20 mouse cellular contexts compared by ENCODE assay signal in the genomic region with DNA sequence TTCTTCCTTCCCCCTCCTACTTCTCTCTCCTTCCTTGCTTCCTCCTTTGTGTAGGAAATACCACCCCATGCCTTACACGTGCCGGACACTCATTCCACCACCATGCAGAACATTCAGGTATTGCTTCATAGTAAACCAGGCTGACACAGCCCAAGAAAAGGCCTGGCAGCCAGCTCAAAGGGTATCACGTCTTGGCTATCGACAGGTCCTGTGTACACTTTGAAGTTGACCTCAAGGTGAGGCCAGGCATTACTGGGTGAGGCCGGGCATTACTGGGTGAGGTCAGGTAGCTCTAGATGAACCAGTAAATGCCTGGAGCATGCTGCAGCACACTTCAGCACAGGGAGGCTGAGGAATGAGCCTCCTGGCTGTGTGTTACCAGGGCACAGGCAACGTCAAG.
"Had no signal": no experiment of that assay in that cellular context is flagged by ENCODE, and none has a peak within 500 bp of the region (broad histone marks: within the 10 kb centered on the region; RNA-seq: fewer than 3 reads in every experiment).

No protein-coding gene starts in this region.

- H3K27ac ChIP-seq: kidney, embryonic 15.5 days; left cerebral cortex, adult 2 months; liver, embryonic 15.5 days; midbrain, embryonic 10.5 days; midbrain, embryonic 13.5 days; neural tube, embryonic 13.5 days had no signal

- ATAC-seq: midbrain, embryonic 13.5 days; midbrain, embryonic 16.5 days had no signal

- H3K4me1 ChIP-seq: liver, embryonic 15.5 days had no signal

- H3K9ac ChIP-seq: kidney, embryonic 15.5 days; liver, embryonic 15.5 days; lung, embryonic 14.5 days; midbrain, embryonic 13.5 days; neural tube, embryonic 13.5 days had no signal

- H3K27me3 ChIP-seq: kidney, embryonic 15.5 days; liver, embryonic 15.5 days; midbrain, embryonic 13.5 days; neural tube, embryonic 13.5 days had no signal

- DNase-seq: kidney, adult 11 months; kidney, adult 8-10 months; kidney, postnatal 10 days; kidney, postnatal 36 days; layer of hippocampus, postnatal 36 days; lung, embryonic 14.5 days; retina, postnatal 1 day; right cerebral cortex, postnatal 25 days; thymus, adult 2 months; thymus, postnatal 14 days; thymus, postnatal 4 days had no signal

- H3K4me2 ChIP-seq: kidney, embryonic 15.5 days; liver, embryonic 11.5 days; liver, embryonic 15.5 days; lung, embryonic 14.5 days; midbrain, embryonic 13.5 days; neural tube, embryonic 13.5 days had no signal

- H3K4me3 ChIP-seq: kidney, embryonic 15.5 days; left cerebral cortex, adult 2 months; liver, embryonic 15.5 days; midbrain, embryonic 10.5 days; midbrain, embryonic 13.5 days; myocyte; neural tube, embryonic 13.5 days had no signal
